Mouse (Mus musculus): ENCODE measurements around the gene Sema5a. TPM values are rescaled to one million over a fixed set of nuclear protein-coding genes. Genes with fewer than 3 reads are reported as not detected.

The Sema5a gene
- total RNA-seq, 2 experiments from 2014 or later = 19.1 to 20.8 TPM

DNA sequence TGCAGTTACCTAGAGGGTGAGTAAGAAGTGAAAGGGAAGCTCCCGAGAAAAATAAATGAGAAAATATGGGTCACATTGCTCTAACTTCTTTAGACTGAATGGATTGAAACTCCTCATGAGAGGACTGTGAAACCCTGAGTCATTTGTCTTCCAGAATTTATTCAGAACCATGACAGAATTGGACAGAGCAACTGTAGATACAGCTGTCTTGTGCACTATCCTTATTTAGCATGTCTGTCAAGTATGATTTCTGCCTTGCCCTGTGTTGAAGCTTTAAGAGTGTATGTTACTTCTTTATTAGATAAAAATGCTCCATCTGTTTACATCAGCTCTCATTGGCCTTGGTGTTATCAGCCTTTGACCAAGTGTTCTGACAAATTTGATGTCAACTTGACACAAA is 243.4 kb downstream of the Sema5a start:
- Histone ChIP-seq H3K4me3 (no peak overlapping the region), H3K27ac (no peak overlapping the region)
- DNase-seq (ENCODE audit: extremely low spot score in 1 of 2, low spot score in 2 of 2) = no peak
- intact Hi-C loops (cut with DNase I) = no loop called here
- no peak for TF ChIP-seq CTCF (IDR thresholded peaks at IDR 0.05)

DNA sequence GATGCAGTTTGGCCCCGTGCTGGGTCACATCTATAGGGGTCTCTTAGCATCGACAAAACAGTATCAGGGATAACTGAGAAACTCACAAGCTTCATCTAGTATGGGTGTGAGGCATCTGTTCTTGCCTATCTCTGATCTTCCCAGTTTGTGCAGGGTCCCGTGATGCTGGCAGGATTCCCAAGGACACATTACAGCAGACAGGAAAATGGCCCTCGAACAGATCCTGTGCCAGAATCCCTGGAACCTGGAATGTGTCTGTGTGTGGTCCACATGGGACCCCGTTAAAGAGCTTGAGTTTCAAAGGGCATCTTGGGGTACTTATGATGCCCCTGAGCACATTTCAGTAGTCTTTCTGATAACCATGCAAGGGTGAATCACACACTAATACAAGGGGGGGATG is 249.6 kb downstream of the Sema5a start:
- no peak for TF ChIP-seq CTCF (IDR thresholded peaks at IDR 0.05)
- no peak for DNase-seq (ENCODE audit: extremely low spot score in 1 of 2, low spot score in 2 of 2)
- intact Hi-C loops (cut with DNase I) = no loop called here

DNA sequence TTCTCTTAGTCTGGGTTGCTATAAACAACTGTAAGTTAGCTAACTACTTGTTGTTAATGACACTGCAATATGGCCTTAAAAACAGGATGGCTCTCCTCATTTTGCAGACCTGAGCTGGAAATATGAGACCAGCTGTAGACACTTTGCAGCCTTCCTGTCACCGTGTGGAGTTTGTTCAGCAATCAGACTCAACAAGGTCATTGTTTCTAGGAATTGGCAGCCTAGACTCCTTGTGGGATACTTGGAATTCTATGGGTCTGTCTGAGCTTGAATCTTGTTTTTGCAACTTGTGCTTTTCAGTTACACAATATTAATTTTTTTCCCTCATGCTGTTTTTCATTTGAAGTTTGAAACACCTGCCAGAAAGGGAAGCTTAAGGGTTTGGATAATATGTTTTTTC is 250.3 kb downstream of the Sema5a start:
- intact Hi-C loops (cut with DNase I) = no loop called here
- no peak for TF ChIP-seq CTCF (IDR thresholded peaks at IDR 0.05)
- Histone ChIP-seq H3K4me3 (no peak overlapping the region), H3K27ac (no peak overlapping the region)
- DNase-seq (ENCODE audit: extremely low spot score in 1 of 2, low spot score in 2 of 2) = no peak

More for the DNA sequence above, 249.6 kb downstream of the Sema5a start:
- H3K4me3 ChIP-seq = no peak overlapping the region
- no peak overlapping the region for H3K27ac ChIP-seq

DNA sequence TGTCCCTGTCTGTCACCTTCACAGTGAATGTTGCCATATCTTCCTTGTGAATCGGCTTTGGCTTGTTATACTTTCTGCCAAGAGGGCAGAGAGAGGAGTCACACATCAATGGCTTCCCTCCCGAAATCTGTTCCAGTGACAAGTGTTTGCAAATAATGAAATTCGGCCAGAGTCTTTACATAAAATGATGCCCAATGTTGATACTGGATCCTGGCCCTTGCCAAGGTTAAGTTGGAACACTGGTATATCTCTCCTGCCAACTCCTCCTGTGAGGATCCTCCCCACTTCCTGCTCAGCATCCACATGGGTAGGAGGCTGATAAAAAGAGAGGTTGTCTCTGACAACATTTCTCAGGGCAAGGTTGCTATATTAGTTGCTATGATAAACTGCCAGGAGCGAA is 252.3 kb downstream of the Sema5a start:
- no peak for DNase-seq (ENCODE audit: extremely low spot score in 1 of 2, low spot score in 2 of 2)
- Histone ChIP-seq H3K27ac (no peak overlapping the region), H3K4me3 (no peak overlapping the region)
- intact Hi-C loops (cut with DNase I) = no loop called here
- no peak for TF ChIP-seq CTCF (IDR thresholded peaks at IDR 0.05)

DNA sequence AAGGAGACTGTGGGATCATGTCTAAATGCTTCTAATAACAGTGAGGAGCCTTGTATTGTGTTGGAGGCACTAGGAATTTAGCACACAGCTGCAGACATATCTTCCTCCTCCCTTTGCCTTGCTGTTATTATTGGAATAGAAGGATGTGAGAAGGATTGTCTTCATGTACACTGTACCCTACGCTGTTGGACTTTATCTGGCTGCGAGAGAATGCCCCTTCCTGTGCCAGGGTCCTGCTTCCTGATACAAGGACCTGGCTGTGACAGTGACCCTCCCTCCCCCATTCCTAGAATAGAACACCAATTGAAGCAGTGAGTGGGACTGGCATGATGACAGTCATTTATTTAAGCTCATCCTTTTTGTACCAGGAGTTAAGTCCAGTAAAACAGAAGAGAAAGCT is 261.3 kb downstream of the Sema5a start:
- H3K27ac ChIP-seq = no peak overlapping the region
- TF ChIP-seq CTCF (IDR thresholded peaks at IDR 0.05) = no peak
- intact Hi-C loops (cut with DNase I) = no loop called here
- no peak for DNase-seq (ENCODE audit: extremely low spot score in 1 of 2, low spot score in 2 of 2)
- no peak overlapping the region for H3K4me3 ChIP-seq

DNA sequence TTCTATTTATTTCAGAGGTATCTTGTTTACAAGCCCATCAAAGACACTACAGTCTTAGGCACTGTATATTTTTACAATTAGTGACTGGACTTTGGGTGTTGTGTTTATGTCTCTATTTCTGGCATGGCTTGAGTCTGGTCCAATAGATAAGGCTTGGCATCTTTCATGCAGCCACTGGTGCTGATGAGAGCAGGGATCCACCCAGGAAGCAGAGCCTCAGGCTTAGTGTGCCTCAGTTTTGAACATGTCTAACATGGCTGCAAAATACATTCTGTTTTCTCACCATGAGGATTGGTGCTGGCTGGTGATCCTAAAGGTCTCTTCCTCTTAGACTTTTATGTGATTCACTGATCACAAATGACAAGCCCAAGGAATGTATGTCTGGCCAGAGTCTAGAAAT is 263.7 kb downstream of the Sema5a start:
- Histone ChIP-seq H3K27ac (no peak overlapping the region), H3K4me3 (no peak overlapping the region)
- intact Hi-C loops (cut with DNase I) = no loop called here
- no peak for TF ChIP-seq CTCF (IDR thresholded peaks at IDR 0.05)
- DNase-seq (ENCODE audit: extremely low spot score in 1 of 2, low spot score in 2 of 2) = no peak

DNA sequence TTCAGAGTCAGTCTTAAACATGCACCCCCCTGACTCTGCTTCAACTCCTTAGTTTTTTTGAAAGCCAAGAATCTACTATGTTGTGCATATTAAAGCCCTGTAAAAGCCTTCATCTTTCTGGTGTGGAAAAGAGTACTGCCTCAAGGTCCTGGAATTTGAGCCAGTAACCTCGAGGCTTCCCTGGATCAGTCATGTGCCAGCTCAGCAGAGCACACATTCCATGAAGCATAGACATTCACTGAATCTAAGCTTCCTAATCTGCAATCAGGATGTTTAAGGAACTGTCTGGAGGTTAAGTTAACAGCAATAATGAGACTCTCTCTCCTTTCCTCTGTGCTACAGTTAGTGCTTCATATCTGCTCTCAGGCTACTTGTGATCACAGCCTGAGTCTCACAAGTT is 270.3 kb downstream of the Sema5a start:
- Histone ChIP-seq H3K27ac (no peak overlapping the region), H3K4me3 (no peak overlapping the region)
- no peak for TF ChIP-seq CTCF (IDR thresholded peaks at IDR 0.05)
- intact Hi-C loops (cut with DNase I) = no loop called here
- no peak for DNase-seq (ENCODE audit: extremely low spot score in 1 of 2, low spot score in 2 of 2)

DNA sequence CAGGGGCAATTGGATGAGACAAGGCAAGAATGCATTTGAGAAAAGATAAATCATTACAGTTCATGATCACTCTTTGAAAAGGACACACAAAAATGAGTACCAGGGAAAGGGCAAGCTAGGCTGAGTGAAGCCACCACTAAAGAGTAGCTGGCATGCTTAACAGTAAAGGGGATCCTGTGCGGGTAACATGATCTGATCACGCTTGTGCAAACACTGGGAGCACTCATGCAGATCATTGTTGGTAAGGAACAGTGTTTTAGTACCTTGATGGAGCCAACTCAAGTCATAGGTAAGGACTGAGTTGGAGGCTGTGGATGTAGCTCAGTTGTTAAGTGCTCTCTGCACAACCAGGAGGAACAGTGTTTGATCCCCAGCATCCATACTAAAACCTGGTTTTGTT is 273.3 kb downstream of the Sema5a start:
- Histone ChIP-seq H3K4me3 (no peak overlapping the region), H3K27ac (no peak overlapping the region)
- intact Hi-C loops (cut with DNase I) = no loop called here
- no peak for TF ChIP-seq CTCF (IDR thresholded peaks at IDR 0.05)
- no peak for DNase-seq (ENCODE audit: extremely low spot score in 1 of 2, low spot score in 2 of 2)

DNA sequence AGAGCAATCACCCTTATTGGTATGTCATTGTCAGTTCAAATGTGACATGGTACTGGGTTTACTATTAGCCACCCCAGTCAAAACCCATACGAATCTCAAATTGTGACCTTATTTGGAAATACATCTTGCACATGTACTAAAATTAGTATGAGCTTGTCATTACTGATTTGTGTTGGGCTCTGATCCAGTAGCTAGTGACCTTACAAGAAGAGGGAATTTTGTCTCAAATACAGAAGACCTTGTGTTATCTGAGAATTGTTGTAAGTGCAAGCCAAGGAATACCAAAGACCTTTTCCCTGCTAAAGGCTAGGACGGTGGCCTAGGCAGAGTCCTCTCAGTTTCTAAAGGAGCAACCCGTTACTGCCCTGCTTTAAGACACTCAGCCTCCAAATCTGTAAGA is 287.9 kb downstream of the Sema5a start:
- DNase-seq (ENCODE audit: extremely low spot score in 1 of 2, low spot score in 2 of 2) = no peak
- intact Hi-C loops (cut with DNase I) = no loop called here
- TF ChIP-seq CTCF (IDR thresholded peaks at IDR 0.05) = no peak
- Histone ChIP-seq H3K27ac (no peak overlapping the region), H3K4me3 (no peak overlapping the region)

DNA sequence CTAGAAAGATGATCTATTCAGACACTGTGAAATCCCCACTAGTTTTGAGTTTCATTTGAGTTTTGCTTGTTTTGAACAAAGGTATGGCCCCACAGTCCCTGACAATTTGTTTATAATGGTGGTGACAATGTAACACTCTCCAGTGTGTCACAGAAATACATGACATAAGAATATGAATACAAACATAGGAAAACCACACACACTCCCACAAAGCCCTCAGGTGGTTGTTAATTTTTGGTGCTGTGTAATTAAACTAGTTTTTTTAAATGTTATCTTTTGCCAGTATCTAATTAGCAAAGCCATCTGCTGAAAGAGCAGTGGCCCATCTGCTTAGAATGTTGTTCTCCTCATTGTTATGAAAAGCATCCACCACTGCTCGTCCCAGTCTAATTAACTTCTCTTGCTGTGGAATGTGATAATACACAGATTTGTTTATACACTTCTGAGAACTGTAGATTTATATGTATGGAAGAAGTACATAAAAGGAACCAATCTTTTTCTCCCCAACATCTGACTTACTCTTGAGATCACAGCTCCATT is 289.0 kb downstream of the Sema5a start:
- DNase-seq (ENCODE audit: extremely low spot score in 1 of 2, low spot score in 2 of 2) = no peak
- intact Hi-C loops (cut with DNase I) = no loop called here
- no peak overlapping the region for H3K4me3 ChIP-seq
- no peak for TF ChIP-seq CTCF (IDR thresholded peaks at IDR 0.05)
- no peak overlapping the region for H3K27ac ChIP-seq

DNA sequence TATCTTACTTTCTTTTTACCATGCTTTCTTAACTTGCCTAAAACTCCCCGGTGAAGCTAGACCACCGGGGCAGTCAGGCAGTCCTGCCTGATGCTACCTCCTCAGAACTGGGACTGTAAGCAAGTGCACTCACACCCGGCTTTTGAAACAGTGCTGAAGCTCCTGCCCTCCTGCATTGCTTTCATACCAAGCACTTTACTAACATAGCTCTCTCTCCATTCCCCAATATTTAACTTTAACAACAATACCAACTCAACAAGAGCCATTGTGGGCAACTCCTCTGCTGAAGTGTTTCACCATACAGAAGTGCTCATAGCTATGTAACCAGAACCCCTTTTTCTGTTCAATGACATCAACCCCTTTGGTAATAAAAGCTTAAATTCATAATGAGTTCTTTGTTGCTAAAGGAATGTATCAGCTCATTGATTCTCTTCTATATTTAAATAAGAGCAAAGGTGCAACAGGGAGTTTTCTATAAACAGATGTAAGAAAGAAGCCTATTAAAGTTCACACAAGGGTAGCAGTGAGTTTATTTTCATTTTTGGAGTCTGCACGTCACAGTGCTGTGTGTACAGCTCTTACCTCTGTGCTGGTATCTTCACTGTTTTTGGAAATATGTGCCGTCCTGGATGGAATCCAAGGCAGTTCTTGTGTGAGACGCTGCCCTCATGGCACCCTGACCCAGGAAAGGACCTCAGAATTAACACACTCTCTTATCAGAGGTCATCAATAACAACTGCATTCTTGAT is 292.3 kb downstream of the Sema5a start:
- TF ChIP-seq CTCF (IDR thresholded peaks at IDR 0.05) = no peak
- Histone ChIP-seq H3K27ac (no peak overlapping the region), H3K4me3 (no peak overlapping the region)
- DNase-seq (ENCODE audit: extremely low spot score in 1 of 2, low spot score in 2 of 2) = no peak
- intact Hi-C loops (cut with DNase I) = no loop called here

DNA sequence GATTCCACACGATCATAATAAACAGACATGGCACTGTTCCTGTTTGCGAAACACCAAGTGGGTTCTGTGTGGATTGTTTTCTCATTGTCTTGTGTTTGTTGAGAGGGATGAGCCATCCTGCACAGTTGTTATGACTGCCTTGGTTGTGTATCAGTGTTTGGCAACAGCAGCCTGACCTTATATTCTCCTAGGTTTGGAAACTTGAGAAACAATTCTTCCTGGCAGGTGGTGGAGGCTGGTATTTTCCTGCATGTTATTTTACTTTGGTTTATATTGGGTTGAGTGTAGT is 292.8 kb downstream of the Sema5a start:
- Histone ChIP-seq H3K27ac (no peak overlapping the region), H3K4me3 (no peak overlapping the region)
- intact Hi-C loops (cut with DNase I) = no loop called here
- no peak for DNase-seq (ENCODE audit: extremely low spot score in 1 of 2, low spot score in 2 of 2)
- no peak for TF ChIP-seq CTCF (IDR thresholded peaks at IDR 0.05)

DNA sequence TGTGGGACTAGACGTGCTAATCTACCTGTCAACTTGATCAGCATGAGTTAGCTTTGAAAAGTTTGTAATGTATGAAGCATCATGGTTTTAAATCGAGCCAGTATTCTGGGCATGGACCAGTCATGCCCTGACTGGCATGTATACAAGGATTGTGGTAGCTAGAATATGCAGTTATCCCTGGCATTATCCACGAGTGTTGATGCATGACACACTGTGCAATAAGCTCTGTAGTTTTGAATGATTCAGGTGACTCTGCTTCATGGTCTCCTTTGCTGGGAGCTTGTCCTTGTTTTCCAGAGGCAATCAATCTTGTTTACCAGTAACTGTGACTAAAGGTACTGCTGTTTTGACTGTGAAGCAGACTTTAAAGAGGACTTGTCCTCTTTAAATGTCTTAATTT is 293.5 kb downstream of the Sema5a start:
- no peak overlapping the region for H3K4me3 ChIP-seq
- intact Hi-C loops (cut with DNase I) = no loop called here
- no peak overlapping the region for H3K27ac ChIP-seq
- DNase-seq (ENCODE audit: extremely low spot score in 1 of 2, low spot score in 2 of 2) = no peak
- TF ChIP-seq CTCF (IDR thresholded peaks at IDR 0.05) = no peak
